Mouse (Mus musculus) neural tube, embryonic 15.5 days (tissue): ENCODE results near the gene Arpc1a. TPM values are rescaled to one million over a fixed set of nuclear protein-coding genes. Genes with fewer than 3 reads are reported as not detected.
"Not testable (repeated sequence)": the region's sequence is repeated elsewhere in the genome, so short reads cannot be mapped to it uniquely, and the experiment has no call there.

Experiments
- ATAC-seq: fragments of 200-750 bp; cut with Nextera tagmentation; 2 replicates; pipeline ENCODE4 v1.8.0; 2017; ENCODE audit warnings: mild to moderate bottlenecking, moderate TSS enrichment, moderate library complexity; ENCODE audit not compliant: low FRiP score
- H3K27ac ChIP-seq: fragments of 300-500 bp; sonication (generic); replicated peaks from 2 replicates; pipeline ENCODE4 v1.5.1; 2015; ENCODE audit warnings: mild to moderate bottlenecking, inconsistent platforms
- H3K27me3 ChIP-seq: fragments of 300-500 bp; sonication (generic); replicated peaks from 2 replicates; pipeline ENCODE4 v1.6.1; 2015; ENCODE audit warnings: inconsistent platforms
- H3K36me3 ChIP-seq: fragments of 300-500 bp; sonication (generic); 2 replicates; pipeline ENCODE4 v1.6.1; 2015; ENCODE audit warnings: inconsistent platforms
- H3K4me1 ChIP-seq: fragments of 300-500 bp; sonication (generic); 2 replicates; pipeline ENCODE4 v1.6.1; 2015; ENCODE audit warnings: inconsistent platforms
- H3K4me2 ChIP-seq: fragments of 300-500 bp; sonication (generic); 2 replicates; pipeline ENCODE4 v1.6.1; 2015; ENCODE audit warnings: inconsistent platforms, mild to moderate bottlenecking, moderate library complexity
- H3K4me3 ChIP-seq: fragments of 300-500 bp; sonication (generic); replicated peaks from 2 replicates; pipeline ENCODE4 v1.5.1; 2015; ENCODE audit warnings: mild to moderate bottlenecking, inconsistent platforms
- H3K9ac ChIP-seq: fragments of 300-500 bp; sonication (generic); replicated peaks from 2 replicates; pipeline ENCODE4 v1.6.1; 2015; ENCODE audit warnings: mild to moderate bottlenecking, inconsistent platforms
- H3K9me3 ChIP-seq: fragments of 300-500 bp; sonication (generic); replicated peaks from 2 replicates; pipeline ENCODE4 v1.6.1; 2016; ENCODE audit warnings: inconsistent platforms
- WGBS: fragments of 180-500 bp; shearing (Covaris S2); methylation state at CpG from one replicate; pipeline ENCODE4 v1.1.7; 2015; ENCODE audit warnings: mixed read lengths; 5-methylcytosine and 5-hydroxymethylcytosine counted together
- polyA plus RNA-seq: library from polyadenylated mRNA; unstranded; fragments of >200 nt; fragmentation: Nextera tagmentation; extraction: Ambion mirVana; gene quantifications from 2 replicates; pipeline ENCODE4 v1.2.1, GENCODE M21; 2015

Gene Arpc1a
- polyA plus RNA-seq, 1 experiment from 2014 or later = 232 TPM

DNA sequence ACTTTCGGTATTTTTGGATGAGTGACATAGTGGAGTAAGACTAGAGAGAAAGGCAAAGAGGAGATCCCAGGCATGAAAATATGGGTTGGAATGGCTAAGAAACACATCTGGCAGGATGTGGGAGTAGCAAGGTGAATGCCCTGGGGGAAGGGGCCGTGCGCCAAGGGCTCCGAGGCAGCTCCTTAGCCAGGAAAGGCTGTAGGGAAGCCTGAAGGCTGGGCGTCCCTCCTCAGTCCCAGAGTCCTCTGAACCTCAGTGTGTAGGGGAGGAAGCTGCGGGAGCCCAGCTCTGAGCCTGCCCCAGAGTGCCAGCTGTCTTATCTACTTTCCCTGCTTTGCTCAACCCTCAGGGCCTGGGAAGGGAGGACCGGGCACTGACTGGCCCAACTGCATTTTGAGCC lies 37.3 kb downstream of the Arpc1a start:
- Histone ChIP-seq H3K27ac (no peak overlapping the region), H3K4me2 (no peak overlapping the region), H3K9ac (no peak overlapping the region), H3K9me3 (no peaks in the 10 kb centered on the region), H3K36me3 (peaks cover 18% of the 10 kb centered on the region), H3K27me3 (0 out of 2 replicates have a peak, but pooled peaks cover 5% of the 10 kb centered on the region), H3K4me1 (0 out of 2 replicates have a peak, but pooled peaks cover 3% of the 10 kb centered on the region), H3K4me3 (no peak overlapping the region)
- 78% methylated on average over 7 of the region's 7 CpGs for WGBS
- no peak for ATAC-seq

DNA sequence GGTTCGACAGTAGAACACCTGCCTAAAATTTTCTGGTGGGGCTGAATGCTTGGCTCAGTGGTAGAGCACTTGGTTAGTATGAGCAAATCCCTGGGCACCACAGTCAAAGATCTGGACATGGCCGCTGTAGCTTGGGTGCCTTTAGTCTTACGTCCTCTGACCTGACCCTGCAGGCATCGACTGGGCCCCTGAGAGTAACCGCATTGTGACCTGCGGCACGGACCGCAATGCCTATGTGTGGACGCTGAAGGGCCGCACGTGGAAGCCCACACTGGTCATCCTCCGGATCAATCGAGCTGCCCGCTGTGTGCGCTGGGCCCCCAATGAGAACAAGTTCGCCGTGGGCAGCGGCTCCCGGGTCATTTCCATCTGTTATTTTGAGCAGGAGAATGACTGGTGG lies 39.8 kb downstream of the Arpc1a start:
- Histone ChIP-seq H3K4me3 (no peak overlapping the region), H3K4me2 (no peak overlapping the region), H3K4me1 (no peaks in the 10 kb centered on the region), H3K27ac (no peak overlapping the region), H3K9ac (no peak overlapping the region), H3K9me3 (no peaks in the 10 kb centered on the region), H3K36me3 (peaks cover 38% of the 10 kb centered on the region), H3K27me3 (no peaks in the 10 kb centered on the region)
- no peak for ATAC-seq
- WGBS = 96% methylated on average over 19 of the region's 19 CpGs

DNA sequence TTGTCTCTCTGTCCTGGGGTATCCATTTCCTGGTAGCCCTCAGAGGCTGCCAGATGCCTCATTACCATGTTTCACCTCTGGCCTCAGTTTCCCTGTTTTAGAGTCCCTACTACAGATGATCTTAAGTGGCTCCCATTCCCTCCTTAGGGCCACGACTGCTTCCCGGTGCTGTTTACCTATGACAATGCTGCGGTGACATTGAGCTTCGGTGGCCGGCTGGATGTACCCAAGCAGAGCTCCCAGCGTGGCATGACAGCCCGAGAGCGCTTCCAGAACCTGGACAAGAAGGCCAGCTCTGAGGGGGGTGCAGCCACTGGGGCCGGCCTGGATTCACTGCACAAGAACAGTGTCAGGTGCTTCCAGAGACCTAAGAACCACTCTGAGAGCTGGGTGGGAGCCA lies 43.0 kb downstream of the Arpc1a start:
- peaks cover 65% of the 10 kb centered on the region for H3K36me3 ChIP-seq
- H3K9ac ChIP-seq = no peak overlapping the region
- no peaks in the 10 kb centered on the region for H3K4me1 ChIP-seq
- ATAC-seq = no peak
- no peaks in the 10 kb centered on the region for H3K9me3 ChIP-seq
- H3K27ac ChIP-seq = no peak overlapping the region
- no peak overlapping the region for H3K4me3 ChIP-seq
- no peaks in the 10 kb centered on the region for H3K27me3 ChIP-seq
- 94% methylated on average over 9 of the region's 9 CpGs for WGBS
- no peak overlapping the region for H3K4me2 ChIP-seq

GRCm38 (mm10) chr5:145129124-145129523 lies 45.5 kb downstream of the Arpc1a start:
- Histone ChIP-seq H3K27me3 (no peaks in the 10 kb centered on the region), H3K27ac (no peak overlapping the region), H3K9me3 (no peaks in the 10 kb centered on the region), H3K36me3 (peaks cover 86% of the 10 kb centered on the region), H3K9ac (no peak overlapping the region), H3K4me2 (no peak overlapping the region), H3K4me3 (no peak overlapping the region), H3K4me1 (no peaks in the 10 kb centered on the region)
- no peak for ATAC-seq
- 95% methylated on average over 4 of the region's 4 CpGs for WGBS

DNA sequence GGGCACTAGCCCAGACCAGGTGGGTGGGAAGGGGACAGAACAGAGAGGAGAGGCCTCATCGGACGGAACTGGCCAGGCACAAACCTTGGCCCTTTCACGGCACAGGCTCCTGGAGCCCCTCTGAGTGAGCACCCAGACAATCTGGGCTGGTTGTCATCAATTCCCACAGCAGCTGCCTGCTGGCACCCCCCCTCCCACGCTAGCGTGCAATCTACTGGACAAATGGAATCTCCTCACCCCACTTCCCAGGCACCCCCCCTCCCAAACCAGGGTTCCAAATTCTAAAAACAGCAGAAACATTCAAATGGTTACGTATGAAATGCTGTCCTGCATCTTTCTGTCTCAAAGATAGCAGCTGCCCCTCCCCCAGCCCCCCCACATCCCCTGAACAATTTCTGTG lies 46.1 kb downstream of the Arpc1a start:
- H3K36me3 ChIP-seq = peaks cover 86% of the 10 kb centered on the region
- not testable (repeated sequence) for H3K4me2 ChIP-seq, H3K27me3 ChIP-seq, H3K27ac ChIP-seq, H3K4me3 ChIP-seq, ATAC-seq, H3K4me1 ChIP-seq, H3K9ac ChIP-seq, H3K9me3 ChIP-seq
- WGBS = 96% methylated on average over 6 of the region's 6 CpGs

GRCm38 (mm10) chr5:145130191-145130590 lies 46.6 kb downstream of the Arpc1a start:
- H3K4me2 ChIP-seq = no peak overlapping the region
- ATAC-seq = no peak
- peaks cover 86% of the 10 kb centered on the region for H3K36me3 ChIP-seq
- H3K9me3 ChIP-seq = no peaks in the 10 kb centered on the region
- H3K4me1 ChIP-seq = no peaks in the 10 kb centered on the region
- no peak overlapping the region for H3K4me3 ChIP-seq
- no peak overlapping the region for H3K27ac ChIP-seq
- H3K9ac ChIP-seq = no peak overlapping the region
- WGBS = 89% methylated on average over 11 of the region's 11 CpGs
- no peaks in the 10 kb centered on the region for H3K27me3 ChIP-seq

DNA sequence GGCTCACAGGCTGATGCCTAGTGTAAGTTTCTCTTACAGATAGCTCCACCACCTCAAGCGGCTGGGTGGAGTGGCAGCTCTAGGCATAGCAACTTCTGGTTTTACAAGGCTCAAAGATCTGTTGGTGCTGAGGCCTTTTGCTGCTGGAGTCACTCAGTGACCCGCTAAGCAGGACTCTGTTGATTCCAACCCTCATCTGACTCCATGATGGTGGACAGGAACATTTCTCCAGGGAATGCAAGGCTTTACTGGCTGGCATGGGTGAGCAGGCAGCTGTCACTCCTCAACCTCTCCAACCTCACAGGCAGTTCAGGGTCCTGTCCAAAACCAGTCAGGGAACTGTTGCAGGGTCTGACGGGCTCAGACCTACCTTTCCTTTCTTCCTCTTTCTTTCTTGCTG lies 47.4 kb downstream of the Arpc1a start:
- 92% methylated on average over 3 of the region's 3 CpGs for WGBS
- H3K4me2 ChIP-seq = no peak overlapping the region
- H3K27ac ChIP-seq = no peak overlapping the region
- H3K27me3 ChIP-seq = no peaks in the 10 kb centered on the region
- H3K9me3 ChIP-seq = no peaks in the 10 kb centered on the region
- H3K9ac ChIP-seq = no peak overlapping the region
- peaks cover 88% of the 10 kb centered on the region for H3K36me3 ChIP-seq
- H3K4me1 ChIP-seq = no peaks in the 10 kb centered on the region
- H3K4me3 ChIP-seq = no peak overlapping the region
- no peak for ATAC-seq

DNA sequence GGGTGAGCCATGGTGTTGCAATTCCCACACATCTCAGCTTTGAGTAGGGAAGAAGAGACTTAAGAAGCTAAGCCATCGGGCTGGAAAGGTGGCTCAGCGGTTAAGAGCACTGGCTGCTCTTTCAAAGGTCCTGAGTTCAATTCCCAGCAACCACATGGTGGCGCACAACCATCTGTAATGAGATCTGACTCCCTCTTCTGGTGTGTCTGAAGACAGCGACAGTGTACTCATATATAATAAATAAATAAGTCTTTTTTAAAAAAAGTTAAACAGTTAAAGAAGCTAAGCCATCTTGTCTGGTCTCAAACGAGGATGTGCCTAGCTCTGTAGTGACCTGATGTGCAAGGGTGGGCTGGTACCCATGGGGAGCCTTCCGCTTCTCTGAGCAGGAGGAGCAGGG lies 49.6 kb downstream of the Arpc1a start:
- not testable (repeated sequence) for ATAC-seq, H3K27ac ChIP-seq, H3K9me3 ChIP-seq, H3K27me3 ChIP-seq, H3K4me3 ChIP-seq, H3K9ac ChIP-seq, H3K4me2 ChIP-seq
- WGBS = 90% methylated on average over 6 of the region's 6 CpGs
- H3K4me1 ChIP-seq = peaks cover 14% of the 10 kb centered on the region
- peaks cover 79% of the 10 kb centered on the region for H3K36me3 ChIP-seq

GRCm38 (mm10) chr5:145138836-145139235 lies 55.2 kb downstream of the Arpc1a start:
- peak overlapping the region; percentile 81 for H3K4me2 ChIP-seq
- no peaks in the 10 kb centered on the region for H3K9me3 ChIP-seq
- H3K4me1 ChIP-seq = peaks cover 40% of the 10 kb centered on the region
- no peak for ATAC-seq
- H3K27ac ChIP-seq = peak overlapping the region; percentile 99; the same call in 1 of the 2 replicates
- peaks cover 52% of the 10 kb centered on the region for H3K36me3 ChIP-seq
- 18% methylated on average over 6 of the region's 6 CpGs for WGBS
- peak overlapping the region; percentile 99 for H3K4me3 ChIP-seq
- H3K27me3 ChIP-seq = no peaks in the 10 kb centered on the region
- peak overlapping the region; percentile 94 for H3K9ac ChIP-seq

DNA sequence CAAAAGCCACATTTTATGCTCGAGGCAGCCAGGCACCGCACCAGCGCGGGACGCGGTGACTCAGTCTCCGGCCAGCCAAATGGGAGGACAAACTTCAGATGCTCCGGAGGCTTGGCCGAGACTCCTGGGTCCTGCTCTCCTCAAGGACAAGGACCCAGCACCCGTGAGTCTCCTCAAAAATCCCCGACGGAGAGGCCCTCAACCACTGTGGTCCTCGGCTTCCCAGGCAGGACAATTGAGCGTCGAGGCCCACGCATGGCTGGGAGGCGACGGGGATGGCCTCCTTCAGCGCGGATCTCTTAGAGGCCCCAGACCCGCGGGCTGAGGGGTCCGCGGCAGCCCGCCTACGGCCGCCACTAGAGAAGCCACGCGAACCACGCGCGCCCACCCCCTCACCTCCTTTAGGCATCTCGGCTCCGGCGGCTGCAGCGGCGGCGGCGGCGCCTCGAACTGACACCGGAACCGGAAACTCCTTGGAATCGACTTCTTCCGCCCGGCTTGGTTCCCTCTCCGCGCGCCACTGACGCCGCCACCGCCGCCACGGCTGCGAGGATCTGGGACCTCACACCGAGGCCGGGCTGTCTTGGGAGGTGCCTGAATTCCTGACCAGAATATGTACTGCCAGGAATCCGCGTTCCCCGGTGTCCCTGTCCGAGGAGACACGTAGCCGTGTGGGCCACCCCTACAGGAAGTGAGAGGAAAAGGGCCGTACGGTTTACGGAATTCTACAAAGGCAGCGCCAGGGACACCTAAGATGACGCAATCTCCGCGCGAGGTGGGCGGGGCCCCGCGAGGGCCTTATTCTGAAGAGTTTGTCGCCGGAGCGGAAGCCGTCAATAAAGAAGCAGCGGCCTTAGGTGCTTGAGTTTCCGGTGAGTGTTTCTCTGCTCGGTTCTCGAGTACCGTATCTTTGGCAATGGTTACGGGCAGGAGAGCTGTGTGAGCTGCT lies 56.2 kb downstream of the Arpc1a start, which contains the start of the genes Pdap1 and Bud31:
Gene Pdap1 (minus strand): TSS at position 668 of the 949 bp plus-strand sequence.
Gene Bud31 (plus strand): TSS at position 792 of the 949 bp plus-strand sequence.
- WGBS = under 1% methylated on average over 71 of the region's 84 CpGs
- H3K4me2 ChIP-seq = peak within 1 kb of the TSS; percentile 81
- H3K9ac ChIP-seq = peak within 1 kb of the TSS; percentile 94
- no peaks in the 10 kb centered on the region for H3K9me3 ChIP-seq
- H3K4me1 ChIP-seq = peaks cover 40% of the 10 kb centered on the region
- H3K4me3 ChIP-seq = peak within 1 kb of the TSS; percentile 99
- H3K27ac ChIP-seq = peak within 1 kb of the TSS; percentile 99
- peak; percentile 93 for ATAC-seq
- H3K27me3 ChIP-seq = no peaks in the 10 kb centered on the region
- peaks cover 51% of the 10 kb centered on the region for H3K36me3 ChIP-seq

GRCm38 (mm10) chr5:145140611-145141010 lies 57.0 kb downstream of the Arpc1a start:
- Histone ChIP-seq H3K9me3 (no peaks in the 10 kb centered on the region), H3K4me1 (peaks cover 40% of the 10 kb centered on the region), H3K4me3 (peak overlapping the region; percentile 99), H3K9ac (peak overlapping the region; percentile 94), H3K36me3 (peaks cover 52% of the 10 kb centered on the region), H3K4me2 (peak overlapping the region; percentile 81), H3K27me3 (no peaks in the 10 kb centered on the region), H3K27ac (peak overlapping the region; percentile 99)
- ATAC-seq = no peak
- under 1% methylated on average over 18 of the region's 18 CpGs for WGBS

DNA sequence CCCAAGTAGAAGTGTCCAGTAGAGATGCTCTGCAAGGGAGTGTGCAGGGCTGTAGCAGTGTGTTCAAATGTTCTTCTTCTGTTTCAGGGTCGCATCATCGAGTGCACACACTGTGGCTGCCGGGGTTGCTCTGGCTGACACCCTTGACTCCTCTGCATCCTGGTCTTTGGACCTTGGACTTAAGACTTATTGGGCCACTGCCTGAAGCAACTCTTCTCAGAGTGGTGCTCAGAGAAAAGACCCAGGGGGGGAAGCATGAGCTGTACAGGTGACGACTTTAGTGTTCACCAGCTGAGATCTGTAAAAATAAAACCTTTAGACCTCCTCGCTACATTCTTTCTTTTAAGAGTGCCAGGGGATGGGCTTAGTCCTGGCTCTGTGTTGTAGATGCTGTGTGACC lies 64.1 kb downstream of the Arpc1a start:
- Histone ChIP-seq H3K4me3 (no peak overlapping the region), H3K4me1 (no peaks in the 10 kb centered on the region), H3K27me3 (no peaks in the 10 kb centered on the region), H3K4me2 (no peak overlapping the region), H3K9ac (no peak overlapping the region), H3K36me3 (peaks cover 98% of the 10 kb centered on the region), H3K27ac (no peak overlapping the region), H3K9me3 (no peaks in the 10 kb centered on the region)
- WGBS = 88% methylated on average over 5 of the region's 5 CpGs
- no peak for ATAC-seq
